Mouse (Mus musculus) CH12.LX (cell line): ENCODE results near the gene Ciapin1. TPM values are rescaled to one million over a fixed set of nuclear protein-coding genes. Genes with fewer than 3 reads are reported as not detected.

Source experiments
- DNase-seq: peaks from one replicate; pipeline ENCODE4 v3.0.0-alpha.2; 2013; ENCODE audit errors: extremely low read depth
- H3K27ac ChIP-seq: 2 replicates; pipeline ENCODE4 v1.5.1; 2012; ENCODE audit warnings: low read depth, mild to moderate bottlenecking, control low read depth, moderate library complexity; ENCODE audit not compliant: insufficient read depth
- H3K27me3 ChIP-seq: replicated peaks from 2 replicates; pipeline ENCODE3; 2012; ENCODE audit warnings: inconsistent platforms
- H3K36me3 ChIP-seq, 2 experiments: replicated peaks in 1 of 2; 2 replicates each; pipeline versions ENCODE3 to v1.6.1; 2012; ENCODE audit warnings: inconsistent platforms in 1 of 2, low read length in 1 of 2, mild to moderate bottlenecking in 1 of 2, mixed read lengths in 1 of 2, moderate library complexity in 1 of 2; ENCODE audit not compliant: control insufficient read depth in 1 of 2, insufficient read depth in 1 of 2
- H3K4me1 ChIP-seq, 2 experiments: 2 replicates each; pipeline ENCODE4 v1.6.1; 2012; ENCODE audit warnings: inconsistent platforms in 1 of 2, moderate library complexity in 1 of 2; ENCODE audit not compliant: insufficient read depth in 2 of 2, control insufficient read depth in 1 of 2
- H3K4me2 ChIP-seq: 2 replicates; pipeline ENCODE4 v1.6.1; 2012; ENCODE audit warnings: low read depth, mild to moderate bottlenecking, control low read depth; ENCODE audit not compliant: poor library complexity, insufficient read depth, severe bottlenecking
- H3K4me3 ChIP-seq, 3 experiments: fragments of 150-350 bp in 1 of 3; sonication (generic) in 1 of 3; replicated peaks in 1 of 3; 2 replicates each; pipeline versions ENCODE3 to v1.5.1; 2011 to 2012; ENCODE audit warnings: low read depth in 2 of 3, low read length in 2 of 3, mild to moderate bottlenecking in 2 of 3, moderate library complexity in 2 of 3, control low read depth in 1 of 3, improper control_type of control experiment in 1 of 3, inconsistent platforms in 1 of 3, mixed read lengths in 1 of 3; ENCODE audit not compliant: poor library complexity in 1 of 3
- H3K79me2 ChIP-seq: replicated peaks from 2 replicates; pipeline ENCODE4 v1.6.1; 2012; ENCODE audit warnings: mild to moderate bottlenecking, moderate library complexity; ENCODE audit not compliant: control insufficient read depth, poor library complexity, insufficient read depth, severe bottlenecking; ENCODE audit errors: extremely low read depth
- H3K9ac ChIP-seq: 2 replicates; pipeline ENCODE4 v1.6.1; 2012; ENCODE audit warnings: low read depth, mild to moderate bottlenecking, control low read depth, moderate library complexity; ENCODE audit not compliant: insufficient read depth
- H3K9me3 ChIP-seq: replicated peaks from 2 replicates; pipeline ENCODE3; 2012; ENCODE audit warnings: low read length, inconsistent platforms, mixed read lengths
- CTCF ChIP-seq, 2 experiments: IDR thresholded peaks in 1 of 2; conservative IDR thresholded peaks in 1 of 2; 2 replicates each; pipeline ENCODE4 v1.5.1; 2011 to 2012; ENCODE audit warnings: low read depth in 2 of 2, low read length in 2 of 2, improper control_type of control experiment in 1 of 2, inconsistent platforms in 1 of 2, mild to moderate bottlenecking in 1 of 2, moderate library complexity in 1 of 2
- ETS1 ChIP-seq: conservative IDR thresholded peaks from 2 replicates; pipeline ENCODE4 v1.6.1; 2012; ENCODE audit warnings: low read depth, mild to moderate bottlenecking, inconsistent platforms, low read length, improper control_type of control experiment, moderate library complexity
- GABPA ChIP-seq: IDR thresholded peaks from 2 replicates; pipeline ENCODE4 v1.6.1; 2012; ENCODE audit warnings: low read depth, low read length, improper control_type of control experiment, inconsistent platforms; ENCODE audit not compliant: insufficient replicate concordance
- JUN ChIP-seq: IDR thresholded peaks from 2 replicates; pipeline ENCODE4 v1.6.1; 2011; ENCODE audit warnings: low read depth, mild to moderate bottlenecking, low read length, improper control_type of control experiment, moderate library complexity; ENCODE audit not compliant: insufficient read depth
- JUND ChIP-seq: conservative IDR thresholded peaks from 2 replicates; pipeline ENCODE4 v1.6.1; 2011; ENCODE audit warnings: low read depth, low read length, improper control_type of control experiment
- KAT2A ChIP-seq: IDR thresholded peaks from 2 replicates; pipeline ENCODE4 v1.6.1; 2012; ENCODE audit warnings: low read length, improper control_type of control experiment, inconsistent platforms; ENCODE audit not compliant: insufficient replicate concordance
- MXI1 ChIP-seq: IDR thresholded peaks from 2 replicates; pipeline ENCODE4 v1.6.1; 2011; ENCODE audit warnings: mild to moderate bottlenecking, low read depth, low read length, improper control_type of control experiment
- NELFE ChIP-seq: IDR thresholded peaks from 2 replicates; pipeline ENCODE4 v1.6.1; 2011; ENCODE audit warnings: low read depth, low read length, improper control_type of control experiment
- NRF1 ChIP-seq: IDR thresholded peaks from 2 replicates; pipeline ENCODE4 v1.6.1; 2014; ENCODE audit warnings: low read depth, mild to moderate bottlenecking, inconsistent platforms, low read length, improper control_type of control experiment, moderate library complexity
- PAX5 ChIP-seq: IDR thresholded peaks from 2 replicates; pipeline ENCODE4 v1.6.1; 2012; ENCODE audit warnings: low read length, inconsistent platforms, mixed read lengths
- RAD21 ChIP-seq: IDR thresholded peaks from 2 replicates; pipeline ENCODE4 v1.6.1; 2011; ENCODE audit warnings: low read depth, mild to moderate bottlenecking, low read length, improper control_type of control experiment, moderate library complexity
- SMC3 ChIP-seq: IDR thresholded peaks from 2 replicates; pipeline ENCODE4 v1.6.1; 2011; ENCODE audit warnings: low read depth, low read length, improper control_type of control experiment
- TBP ChIP-seq: conservative IDR thresholded peaks from 2 replicates; pipeline ENCODE4 v1.6.1; 2011; ENCODE audit warnings: low read depth, low read length, improper control_type of control experiment
- ZKSCAN1 ChIP-seq: IDR thresholded peaks from 2 replicates; pipeline ENCODE4 v1.6.1; 2012; ENCODE audit warnings: low read depth, inconsistent platforms, low read length, improper control_type of control experiment, borderline replicate concordance
- ZNF384 ChIP-seq: IDR thresholded peaks from 2 replicates; pipeline ENCODE4 v1.6.1; 2012; ENCODE audit warnings: low read depth, low read length, improper control_type of control experiment, inconsistent platforms
- dilution Hi-C: fragments of 300-500 bp; cut with MboI; formaldehyde crosslinking; loops from 2 replicates; pipeline ENCODE4 v1.14.3; 2020; ENCODE audit warnings: low sequenced_read_pairs; ENCODE audit not compliant: extremely low pct_unique_long_range_greater_than_20kb, extremely low pct_ligation_motif_present
- in situ Hi-C: fragments of 300-500 bp; cut with MboI; formaldehyde crosslinking; loops from 3 replicates; pipeline ENCODE4 v1.14.3; 2019; ENCODE audit warnings: low sequenced_read_pairs, low pct_ligation_motif_present, low pct_unique_long_range_greater_than_20kb, mixed read lengths
- polyA plus RNA-seq: library from polyadenylated mRNA; unstranded; fragments of >175 nt; gene quantifications from 2 replicates; pipeline ENCODE4 v1.2.1, GENCODE M21; 2012; ENCODE audit warnings: low read depth; ENCODE audit not compliant: insufficient read length
- total RNA-seq, 2 experiments: library from RNA; depleted of rRNA; stranded (reverse); fragments of 300-350 nt in 1 of 2; fragments of >200 nt in 1 of 2; gene quantifications; 2 replicates each; pipeline ENCODE4 v1.2.3; 2012 to 2014

Ciapin1 gene
- total and polyA plus RNA-seq, 3 experiments = 83.1 to 139 (median 97.1) TPM

DNA sequence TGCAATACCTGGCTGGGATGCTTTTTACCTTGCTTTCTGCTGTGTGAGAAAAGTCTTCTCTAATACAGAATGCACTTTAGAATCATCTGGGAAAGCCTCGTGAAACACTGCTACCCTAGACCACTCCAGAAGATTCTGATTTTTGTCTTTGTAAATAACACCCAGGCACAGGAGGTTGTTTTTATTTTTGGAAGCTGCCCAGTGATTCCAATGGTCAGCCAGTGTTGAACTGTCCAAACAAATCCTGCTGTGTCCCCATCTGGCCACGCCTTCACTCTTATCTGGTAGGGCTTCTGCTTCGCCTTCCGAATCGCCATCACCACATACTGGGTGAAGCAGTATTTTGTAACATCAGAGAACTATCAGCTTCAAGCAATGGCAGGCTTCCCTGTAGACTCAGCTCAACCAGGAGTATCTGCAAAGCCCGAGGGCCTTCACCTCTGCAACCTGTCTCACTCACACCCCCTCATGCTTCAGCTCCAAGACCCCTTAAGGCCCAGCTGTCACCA lies 18.4 kb downstream of the Ciapin1 start:
- dilution Hi-C loops = no loop called here
- no peak for DNase-seq
- H3K9me3 ChIP-seq = no peaks in the 10 kb centered on the region
- in situ Hi-C loops = loop anchor here (5.0 kb wide), 1 partner anchor 88 kb away; no protein-coding TSS in a partner anchor
- H3K36me3 ChIP-seq = peaks cover 44 to 75% of the 10 kb centered on the region in 2 experiments
- H3K4me3 ChIP-seq = no peak overlapping the region
- no peaks in the 10 kb centered on the region for H3K27me3 ChIP-seq
- H3K4me1 ChIP-seq = peaks cover 3 to 15% of the 10 kb centered on the region in 2 experiments; a peak in 3 of 4 replicates
- H3K27ac ChIP-seq = no peak overlapping the region
- TF ChIP-seq NRF1 (no peak), ETS1 (no peak), PAX5 (no peak), TBP (no peak), JUN (no peak), NELFE (no peak), JUND (no peak)
- H3K79me2 ChIP-seq = no peaks in the 10 kb centered on the region
- H3K4me2 ChIP-seq = no peak overlapping the region
- H3K9ac ChIP-seq = no peak overlapping the region

DNA sequence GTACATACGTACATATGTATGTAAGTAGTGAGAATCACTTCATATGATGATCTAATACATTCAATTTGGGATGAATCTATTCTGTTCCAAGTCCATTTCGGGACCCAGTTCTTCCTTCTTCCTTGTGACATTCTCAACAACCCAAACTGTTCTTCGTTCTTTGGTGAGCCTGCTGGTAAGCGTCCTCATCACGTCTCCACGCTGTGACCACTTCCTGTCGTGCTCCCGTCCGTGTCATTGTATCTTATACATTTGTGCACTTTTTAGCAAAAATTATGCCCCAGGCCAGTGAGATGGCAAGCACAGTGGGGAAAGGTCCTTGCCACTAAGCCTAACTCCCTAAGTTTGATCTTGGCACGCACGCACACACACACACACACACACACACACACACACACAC lies 20.2 kb downstream of the Ciapin1 start:
- Histone ChIP-seq H3K36me3 (peaks cover 30 to 59% of the 10 kb centered on the region in 2 experiments), H3K4me1 (peaks cover 3 to 18% of the 10 kb centered on the region in 2 experiments; a peak in 3 of 4 replicates), H3K79me2 (no peaks in the 10 kb centered on the region), H3K4me2 (no peak overlapping the region), H3K9me3 (no peaks in the 10 kb centered on the region), H3K27ac (no peak overlapping the region), H3K27me3 (no peaks in the 10 kb centered on the region), H3K9ac (no peak overlapping the region), H3K4me3 (no peak overlapping the region)
- dilution Hi-C loops = no loop called here
- DNase-seq = no peak
- TF ChIP-seq ZKSCAN1 (no peak), KAT2A (no peak), ETS1 (no peak), GABPA (no peak)
- in situ Hi-C loops = no loop called here

DNA sequence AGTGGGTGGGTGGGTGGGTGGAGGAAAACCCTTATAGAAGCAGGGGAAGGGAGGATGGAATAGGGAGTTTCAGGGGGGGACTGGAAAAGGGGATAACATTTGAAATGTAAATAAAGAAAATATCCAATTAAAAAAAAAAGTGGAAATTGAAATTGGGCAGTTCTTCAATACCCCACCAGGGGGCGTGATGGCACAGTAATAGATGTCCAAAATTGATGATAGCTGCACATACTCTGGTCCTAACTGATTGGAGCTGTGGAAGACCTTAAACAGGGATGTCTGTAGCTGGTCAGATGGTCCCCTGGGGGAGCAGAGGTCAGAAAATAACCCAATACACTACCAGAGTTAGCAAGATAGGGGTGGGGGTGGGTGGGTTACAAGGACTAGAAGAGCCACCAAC lies 23.6 kb downstream of the Ciapin1 start:
- Histone ChIP-seq H3K9ac (no peak overlapping the region), H3K4me1 (peaks cover 24 to 47% of the 10 kb centered on the region in 2 experiments), H3K4me2 (no peak overlapping the region), H3K4me3 (no peak overlapping the region), H3K36me3 (peaks cover 2 to 25% of the 10 kb centered on the region in 2 experiments), H3K9me3 (no peaks in the 10 kb centered on the region), H3K79me2 (no peaks in the 10 kb centered on the region), H3K27ac (no peak overlapping the region)
- peak; percentile 40 for DNase-seq
- dilution Hi-C loops = no loop called here
- in situ Hi-C loops = no loop called here
- TF ChIP-seq SMC3 = peak; percentile 50
- TF ChIP-seq CTCF (conservative IDR thresholded peaks at IDR 0.05 in 1 of 2, IDR thresholded peaks at IDR 0.05 in 1 of 2; ENCODE audit: low read depth in 2 of 2, low read length in 2 of 2) = peak; percentile 69 to 79
- peak; percentile 87 for TF ChIP-seq ZNF384
- TF ChIP-seq MXI1 = no peak
- peak; percentile 48 for TF ChIP-seq RAD21
- no peak for TF ChIP-seq NELFE
- TF ChIP-seq, all 38 proteins: peak for 4
- H3K27me3 ChIP-seq = no peaks in the 10 kb centered on the region
